Mouse (Mus musculus): ENCODE results near the gene Uggt1.

DNA sequence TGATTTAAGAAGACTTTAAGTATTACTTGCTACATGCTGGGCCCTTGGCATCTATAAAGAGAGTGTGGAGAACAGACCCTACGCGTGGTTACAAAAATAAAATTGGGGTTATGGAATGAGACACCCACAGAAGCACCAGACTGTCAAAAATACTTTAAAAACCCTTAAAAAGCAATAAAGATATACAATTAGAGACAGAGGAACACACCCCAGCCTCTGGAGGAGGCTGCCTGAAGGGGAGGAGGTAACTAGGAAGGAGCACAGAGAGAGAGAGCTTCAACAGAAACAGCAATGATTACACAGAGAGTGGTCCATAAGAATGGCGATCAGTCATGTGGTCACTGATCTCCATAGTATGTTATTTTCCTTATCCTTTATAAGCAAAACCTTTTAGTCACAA is 50.0 kb downstream of the Uggt1 start:
- TF ChIP-seq CTCF (IDR thresholded peaks at IDR 0.05) (no peak), EP300 (IDR thresholded peaks at IDR 0.05) (no peak)

All from lung, postnatal 0 days (tissue).